Mouse (Mus musculus) lung, adult 2 months (tissue): ENCODE data around the gene Galnt9. TPM values are rescaled to one million over a fixed set of nuclear protein-coding genes. Genes with fewer than 3 reads are reported as not detected.

ENCODE experiments used
- DNase-seq: peaks from one replicate; pipeline ENCODE4 v3.0.0; 2022
- H3K4me1 ChIP-seq: fragments of 200-500 bp; 2 replicates; pipeline ENCODE4 v1.6.1; 2011; ENCODE audit warnings: low read length; ENCODE audit not compliant: control insufficient read depth, insufficient read depth
- H3K4me3 ChIP-seq: fragments of 200-500 bp; replicated peaks from 2 replicates; pipeline ENCODE3; 2011; ENCODE audit warnings: low read depth, mild to moderate bottlenecking, control low read depth, low read length; ENCODE audit errors: extremely low read depth
- CTCF ChIP-seq: fragments of 200-500 bp; IDR thresholded peaks from 2 replicates; pipeline ENCODE4 v1.5.1; 2011; ENCODE audit warnings: mild to moderate bottlenecking, low read length, control low read depth; ENCODE audit not compliant: insufficient read depth
- POLR2A ChIP-seq: fragments of 200-500 bp; IDR thresholded peaks from 2 replicates; pipeline ENCODE4 v1.6.1; 2011; ENCODE audit warnings: low read depth, mild to moderate bottlenecking, control low read depth, low read length, borderline replicate concordance; ENCODE audit errors: extremely low read depth
- WGBS: fragments of 180-500 bp; shearing (Covaris S2); methylation state at CpG from one replicate; pipeline ENCODE4 v1.1.7; 2018; 5-methylcytosine and 5-hydroxymethylcytosine counted together
- polyA plus RNA-seq: library from polyadenylated mRNA; depleted of rRNA; stranded (reverse); fragments of >200 nt; gene quantifications from 2 replicates; pipeline ENCODE4 v1.2.3, GENCODE M21; 2012

The Galnt9 gene
- polyA plus RNA-seq, 1 experiment: 0.60 TPM

GRCm38 (mm10) chr5:110507943-110508342, 36.2 kb upstream of the Galnt9 start:
- no peaks in the 10 kb centered on the region for H3K4me1 ChIP-seq
- no peak for DNase-seq
- WGBS: 83% methylated on average over 3 of the region's 3 CpGs
- TF ChIP-seq CTCF: no peak
- TF ChIP-seq POLR2A: no peak
- no peak overlapping the region for H3K4me3 ChIP-seq

DNA sequence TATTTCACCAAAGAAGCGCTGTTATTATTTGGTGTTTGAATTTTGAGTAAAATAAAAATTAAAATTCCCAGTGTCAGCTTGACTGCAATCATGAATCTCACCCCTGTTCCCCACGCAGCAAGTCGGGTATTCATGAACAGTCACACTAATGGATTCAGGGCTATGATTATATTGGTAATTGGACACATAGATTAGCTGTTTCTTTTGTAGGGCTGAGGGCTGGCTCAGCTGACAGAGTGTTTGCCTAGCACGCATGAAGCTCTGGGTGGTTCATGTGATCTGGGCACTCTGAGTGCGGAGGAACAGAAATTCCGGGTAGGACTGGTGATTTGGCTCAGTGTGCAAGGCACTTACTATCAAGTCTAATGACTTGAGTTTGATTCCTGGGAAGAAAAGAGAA, 33.8 kb upstream of the Galnt9 start:
- DNase-seq: no peak
- TF ChIP-seq CTCF (no peak), POLR2A (no peak)
- Histone ChIP-seq H3K4me3 (no peak overlapping the region), H3K4me1 (no peaks in the 10 kb centered on the region)
- 82% methylated on average over 6 of the region's 6 CpGs for WGBS

- DNase-seq: no peak
- WGBS: 66% methylated on average over 4 of the region's 4 CpGs
- no peak overlapping the region for H3K4me3 ChIP-seq
These were observed 30.4 kb upstream of the Galnt9 start for GRCm38 (mm10) chr5:110513791-110514190.

GRCm38 (mm10) chr5:110514694-110515093, 29.5 kb upstream of the Galnt9 start:
- TF ChIP-seq POLR2A: no peak
- TF ChIP-seq CTCF: no peak
- no peak overlapping the region for H3K4me3 ChIP-seq
- no peak for DNase-seq
- WGBS: 57% methylated on average over 3 of the region's 3 CpGs
- no peaks in the 10 kb centered on the region for H3K4me1 ChIP-seq

More at GRCm38 (mm10) chr5:110513791-110514190, 30.4 kb upstream of the Galnt9 start:
- TF ChIP-seq POLR2A (no peak), CTCF (no peak)
- H3K4me1 ChIP-seq: no peaks in the 10 kb centered on the region

GRCm38 (mm10) chr5:110516390-110516789, 27.8 kb upstream of the Galnt9 start:
- no peak for DNase-seq
- Histone ChIP-seq H3K4me3 (no peak overlapping the region), H3K4me1 (no peaks in the 10 kb centered on the region)
- WGBS: 68% methylated on average over 4 of the region's 4 CpGs
- no peak for TF ChIP-seq POLR2A
- no peak for TF ChIP-seq CTCF

GRCm38 (mm10) chr5:110518086-110518783, 25.9 kb upstream of the Galnt9 start:
- no peaks in the 10 kb centered on the region for H3K4me1 ChIP-seq
- TF ChIP-seq POLR2A (no peak), CTCF (no peak)
- DNase-seq: no peak
- no peak overlapping the region for H3K4me3 ChIP-seq
- 44% methylated on average over 14 of the region's 14 CpGs for WGBS

DNA sequence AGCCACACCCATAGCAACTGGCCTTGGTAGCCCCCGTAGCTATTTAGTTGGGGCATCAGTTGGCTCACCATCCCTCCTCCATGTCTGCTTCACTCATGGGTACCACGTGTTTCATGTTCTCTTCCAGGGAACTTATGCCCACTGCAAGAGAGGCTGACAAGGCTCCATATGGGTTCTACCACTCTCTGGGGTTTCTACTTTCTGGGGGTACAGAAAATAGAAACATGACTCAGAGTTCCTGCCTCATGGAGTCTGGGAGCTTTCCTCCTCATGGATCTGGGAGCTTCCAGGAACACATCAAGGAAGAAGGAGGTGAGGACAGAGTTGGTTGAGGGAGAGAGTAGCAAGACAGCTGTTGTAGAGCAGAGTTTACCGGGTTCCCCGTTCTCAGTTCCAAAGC, 23.2 kb upstream of the Galnt9 start:
- 80% methylated on average over 4 of the region's 4 CpGs for WGBS
- no peaks in the 10 kb centered on the region for H3K4me1 ChIP-seq
- no peak overlapping the region for H3K4me3 ChIP-seq
- TF ChIP-seq CTCF (no peak), POLR2A (no peak)
- DNase-seq: no peak

- DNase-seq: no peak
- Histone ChIP-seq H3K4me1 (no peaks in the 10 kb centered on the region), H3K4me3 (no peak overlapping the region)
- 31% methylated on average over 7 of the region's 7 CpGs for WGBS
- TF ChIP-seq CTCF (no peak), POLR2A (no peak)
These were observed 22.3 kb upstream of the Galnt9 start for GRCm38 (mm10) chr5:110521822-110522221.

DNA sequence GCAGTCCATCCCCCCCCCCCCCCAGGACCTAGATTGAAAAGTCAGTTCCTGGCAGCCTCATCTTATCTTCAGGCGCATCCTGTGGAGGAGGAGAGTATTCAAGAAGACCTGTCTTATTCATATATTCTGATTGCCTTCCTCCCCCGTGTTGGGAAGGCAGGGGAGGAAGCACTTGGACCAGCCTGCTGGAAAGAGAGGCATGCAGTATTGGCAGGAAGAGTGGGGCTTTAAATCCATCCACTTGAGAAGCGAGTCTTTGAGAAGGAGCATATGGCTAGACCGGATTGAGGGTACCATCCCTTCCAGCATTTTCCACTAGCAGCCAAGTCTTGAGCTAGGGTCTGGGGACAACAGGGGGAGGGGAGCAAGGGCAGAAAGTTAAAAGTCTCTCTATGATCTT, 20.9 kb upstream of the Galnt9 start:
- H3K4me3 ChIP-seq: no peak overlapping the region
- DNase-seq: no peak
- no peak for TF ChIP-seq POLR2A
- no peak for TF ChIP-seq CTCF
- H3K4me1 ChIP-seq: no peaks in the 10 kb centered on the region
- 51% methylated on average over 4 of the region's 4 CpGs for WGBS

- no peak for DNase-seq
- no peak for TF ChIP-seq CTCF
- TF ChIP-seq POLR2A: no peak
These were observed 18.5 kb upstream of the Galnt9 start for GRCm38 (mm10) chr5:110525701-110526100.

More at GRCm38 (mm10) chr5:110525701-110526100, 18.5 kb upstream of the Galnt9 start:
- Histone ChIP-seq H3K4me3 (no peak overlapping the region), H3K4me1 (no peaks in the 10 kb centered on the region)
- WGBS: 76% methylated on average over 6 of the region's 6 CpGs
